Mouse (Mus musculus) embryonic facial prominence, embryonic 11.5 days (tissue): ENCODE results near the gene Prdm12. TPM values are rescaled to one million over a fixed set of nuclear protein-coding genes. Genes with fewer than 3 reads are reported as not detected.

Experiments used
- ATAC-seq: fragments of 200-750 bp; cut with Nextera tagmentation; replicated peaks from 2 replicates; pipeline ENCODE4 v1.8.0; 2017; ENCODE audit warnings: low read depth; ENCODE audit not compliant: insufficient number of reproducible peaks, low FRiP score, low TSS enrichment
- DNase-seq: peaks from one replicate; pipeline ENCODE4 v3.0.0-alpha.2; 2015; ENCODE audit warnings: low spot score
- H3K27ac ChIP-seq: fragments of 300-500 bp; sonication (generic); replicated peaks from 2 replicates; pipeline ENCODE4 v1.5.1; 2014; ENCODE audit warnings: mild to moderate bottlenecking, low read depth, low read length, control low read depth
- H3K27me3 ChIP-seq: fragments of 300-500 bp; sonication (generic); 2 replicates; pipeline ENCODE4 v1.6.1; 2014; ENCODE audit warnings: mild to moderate bottlenecking, low read length, moderate library complexity, mixed read lengths; ENCODE audit not compliant: control insufficient read depth, insufficient read depth
- H3K36me3 ChIP-seq: fragments of 300-500 bp; sonication (generic); replicated peaks from 2 replicates; pipeline ENCODE4 v1.6.1; 2014; ENCODE audit warnings: low read depth, mild to moderate bottlenecking, low read length, moderate library complexity, mixed read lengths; ENCODE audit not compliant: control insufficient read depth, insufficient read depth
- H3K4me1 ChIP-seq: fragments of 300-500 bp; sonication (generic); 2 replicates; pipeline ENCODE4 v1.6.1; 2014; ENCODE audit warnings: low read length, mixed read lengths; ENCODE audit not compliant: control insufficient read depth, insufficient read depth
- H3K4me2 ChIP-seq: fragments of 300-500 bp; sonication (generic); 2 replicates; pipeline ENCODE4 v1.6.1; 2014; ENCODE audit warnings: low read depth, mild to moderate bottlenecking, control low read depth, low read length, moderate library complexity
- H3K4me3 ChIP-seq: fragments of 300-500 bp; sonication (generic); 2 replicates; pipeline ENCODE4 v1.5.1; 2014; ENCODE audit warnings: low read depth, low read length, control low read depth
- H3K9ac ChIP-seq: fragments of 300-500 bp; sonication (generic); replicated peaks from 2 replicates; pipeline ENCODE4 v1.6.1; 2014; ENCODE audit warnings: mild to moderate bottlenecking, control low read depth, low read length
- H3K9me3 ChIP-seq: fragments of 300-500 bp; sonication (generic); replicated peaks from 2 replicates; pipeline ENCODE4 v1.6.1; 2016; ENCODE audit warnings: mild to moderate bottlenecking, low read length, inconsistent platforms, mixed read lengths; ENCODE audit not compliant: control insufficient read depth
- WGBS: fragments of 180-500 bp; shearing (Covaris S2); extraction: QIAGEN DNeasy Blood & Tissue Kit; methylation state at CpG from one replicate; pipeline ENCODE4 v1.1.7; 2014; 5-methylcytosine and 5-hydroxymethylcytosine counted together
- polyA plus RNA-seq: library from polyadenylated mRNA; unstranded; fragments of >200 nt; fragmentation: Nextera tagmentation; extraction: Ambion mirVana; gene quantifications from 2 replicates; pipeline ENCODE4 v1.2.1, GENCODE M21; 2014

Prdm12 gene
- polyA plus RNA-seq, 1 experiment from 2014 or later: 4.5 TPM

DNA sequence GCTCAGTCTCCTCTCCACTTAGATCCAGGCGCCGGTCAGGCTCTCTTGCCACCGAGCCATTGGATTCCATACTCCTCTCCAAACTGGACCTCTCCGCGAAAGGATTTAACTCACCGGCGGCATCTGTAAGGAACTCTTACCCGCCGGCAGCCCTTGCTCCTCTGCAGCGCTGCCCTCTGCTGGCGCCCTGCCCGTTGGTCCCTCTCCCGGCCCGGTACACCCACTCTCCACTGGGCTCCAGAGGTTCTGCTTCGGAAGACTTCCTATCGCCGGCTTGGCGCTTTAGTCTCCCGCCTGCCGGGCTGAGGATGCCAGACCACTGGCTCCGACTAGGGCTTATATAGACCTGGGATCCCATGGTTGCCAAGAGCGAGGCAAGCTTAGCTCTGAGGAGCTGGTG, 2.0 kb upstream of the Prdm12 start:
- H3K4me2 ChIP-seq: peak overlapping the region; percentile 5; the same call in 1 of the 2 replicates
- peaks cover 79% of the 10 kb centered on the region for H3K27me3 ChIP-seq
- H3K9me3 ChIP-seq: no peaks in the 10 kb centered on the region
- no peak for ATAC-seq
- peak overlapping the region; percentile 3; the same call in 1 of the 2 replicates for H3K4me3 ChIP-seq
- no peak overlapping the region for H3K9ac ChIP-seq
- no peaks in the 10 kb centered on the region for H3K36me3 ChIP-seq
- DNase-seq: peak; percentile 66
- H3K27ac ChIP-seq: no peak overlapping the region
- WGBS: under 1% methylated on average over 22 of the region's 22 CpGs
- H3K4me1 ChIP-seq: peaks cover 10% of the 10 kb centered on the region

DNA sequence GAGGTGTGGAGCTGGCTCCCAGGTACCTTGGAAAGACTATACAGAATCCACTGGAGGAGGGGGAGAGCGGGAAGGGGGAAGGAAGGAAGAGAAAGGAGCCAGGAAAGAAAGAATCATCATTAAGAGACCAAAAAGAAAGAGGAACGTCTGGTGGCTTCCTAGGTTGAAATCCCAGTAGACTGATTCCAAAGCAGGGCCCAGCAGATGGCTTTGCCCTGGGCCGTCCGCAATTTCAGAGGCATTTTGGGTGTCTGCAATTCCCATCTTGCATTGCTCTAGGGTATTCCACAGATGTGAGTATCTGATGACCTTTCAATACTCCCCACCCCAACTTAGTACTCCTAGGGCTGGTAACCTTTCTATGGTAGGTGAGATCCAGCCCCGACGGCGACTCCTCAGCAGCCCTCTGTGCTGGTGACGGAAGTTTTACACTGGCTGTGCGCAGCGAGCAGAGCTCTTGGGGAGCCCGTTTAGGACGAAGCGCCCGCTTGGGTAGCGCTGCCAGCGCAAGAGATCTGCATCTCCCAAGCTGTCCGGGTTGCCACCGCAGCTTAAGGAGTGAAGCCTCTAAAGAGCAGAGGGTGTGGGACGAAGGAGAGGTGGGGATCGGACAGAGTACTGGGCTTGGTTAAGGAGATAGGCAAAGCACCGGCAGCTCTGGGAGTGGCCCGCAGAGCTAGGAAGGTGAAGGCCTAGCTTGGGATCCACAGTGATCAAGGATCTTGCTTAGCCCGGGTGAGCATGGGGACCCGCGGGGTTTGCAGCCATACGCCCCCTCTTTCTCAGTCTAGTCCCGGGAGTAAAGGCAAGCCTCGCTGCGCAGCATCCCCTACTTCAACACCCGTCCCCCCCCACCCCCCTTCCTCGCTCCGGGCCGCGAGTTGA, 1.0 kb upstream of the Prdm12 start:
- under 1% methylated on average over 32 of the region's 34 CpGs for WGBS
- no peak for ATAC-seq
- Histone ChIP-seq H3K36me3 (no peaks in the 10 kb centered on the region), H3K27me3 (peaks cover 85% of the 10 kb centered on the region), H3K9me3 (no peaks in the 10 kb centered on the region), H3K27ac (no peak overlapping the region), H3K4me2 (no peak overlapping the region), H3K4me1 (peaks cover 10% of the 10 kb centered on the region), H3K4me3 (peak overlapping the region; percentile 3; the same call in 1 of the 2 replicates), H3K9ac (no peak overlapping the region)
- DNase-seq: no peak

DNA sequence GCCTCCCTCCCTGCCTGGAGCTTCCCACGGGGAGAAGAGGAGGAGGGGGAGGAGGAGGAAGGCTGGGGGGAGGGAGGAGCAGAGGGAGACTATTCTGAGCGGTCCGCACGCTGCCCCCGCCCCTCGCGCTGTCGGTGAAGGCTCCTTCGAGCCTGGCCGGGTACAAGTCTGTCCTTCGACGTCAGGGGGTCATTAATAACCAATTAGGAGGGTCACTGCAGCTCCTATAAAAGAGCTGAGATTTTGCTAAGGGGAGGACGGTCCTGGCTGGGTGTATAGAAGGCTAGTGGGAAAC, 424 bp upstream of the Prdm12 start:
- DNase-seq (no peak), ATAC-seq (0 out of 2 replicates have a peak, but pooled peaks have one; percentile 37)
- Histone ChIP-seq H3K9ac (no peak overlapping the region), H3K36me3 (no peaks in the 10 kb centered on the region), H3K27ac (no peak overlapping the region), H3K4me3 (no peak overlapping the region), H3K9me3 (no peaks in the 10 kb centered on the region), H3K4me1 (peaks cover 10% of the 10 kb centered on the region), H3K4me2 (no peak overlapping the region), H3K27me3 (peaks cover 85% of the 10 kb centered on the region)
- under 1% methylated on average over 13 of the region's 13 CpGs for WGBS

DNA sequence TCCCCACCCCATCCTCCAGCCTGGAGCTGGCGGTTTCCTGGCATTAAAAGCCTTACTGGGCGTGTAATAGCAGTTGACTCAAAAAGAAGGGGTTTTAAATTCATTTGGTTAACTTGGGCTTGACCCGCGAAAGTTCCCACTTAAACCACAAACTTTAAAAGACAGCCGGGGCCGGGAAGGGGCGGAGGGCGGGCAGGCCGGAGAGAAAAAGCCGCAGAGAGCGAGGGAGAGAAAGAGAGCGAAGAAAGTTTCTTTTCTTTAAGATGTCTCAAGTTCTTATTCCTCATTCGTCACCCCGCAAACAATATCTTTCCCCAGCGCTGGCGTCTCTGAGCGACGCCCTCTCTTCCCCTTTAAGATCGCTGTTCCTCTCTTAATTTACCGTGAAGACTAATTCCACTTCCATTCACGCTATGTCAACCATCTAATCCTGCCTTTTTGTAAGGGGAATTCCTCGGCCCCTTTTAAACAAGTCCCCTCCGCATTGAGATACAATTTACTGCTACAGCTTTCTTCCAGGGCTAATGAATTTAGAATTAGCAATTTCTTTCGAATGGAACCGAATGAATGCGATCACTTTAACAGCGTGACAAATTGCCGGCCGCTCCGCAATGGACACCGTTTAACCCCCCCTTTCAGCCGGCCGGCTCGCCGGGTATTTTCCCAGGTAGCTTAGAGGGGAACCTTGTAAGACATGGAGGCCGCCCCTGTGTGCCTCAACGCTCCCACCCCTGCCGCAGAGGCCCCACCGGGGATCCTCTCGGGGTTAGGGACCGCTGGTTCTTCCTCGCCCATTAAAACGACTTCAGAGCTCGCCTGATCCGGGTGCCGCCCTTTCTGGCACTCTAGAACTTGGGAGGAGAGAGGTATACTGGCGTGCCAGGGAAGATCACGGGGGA, 1.0 kb downstream of the Prdm12 start:
- peaks cover 74% of the 10 kb centered on the region for H3K27me3 ChIP-seq
- H3K36me3 ChIP-seq: no peaks in the 10 kb centered on the region
- H3K4me1 ChIP-seq: peaks cover 10% of the 10 kb centered on the region
- no peak for ATAC-seq
- H3K9me3 ChIP-seq: no peaks in the 10 kb centered on the region
- peak overlapping the region; percentile 14 for H3K4me3 ChIP-seq
- WGBS: under 1% methylated on average over 48 of the region's 48 CpGs
- H3K9ac ChIP-seq: no peak overlapping the region; the same call in 1 of the 2 replicates
- H3K4me2 ChIP-seq: peak overlapping the region; percentile 8; the same call in 1 of the 2 replicates
- DNase-seq: peak; percentile 29
- no peak overlapping the region for H3K27ac ChIP-seq

DNA sequence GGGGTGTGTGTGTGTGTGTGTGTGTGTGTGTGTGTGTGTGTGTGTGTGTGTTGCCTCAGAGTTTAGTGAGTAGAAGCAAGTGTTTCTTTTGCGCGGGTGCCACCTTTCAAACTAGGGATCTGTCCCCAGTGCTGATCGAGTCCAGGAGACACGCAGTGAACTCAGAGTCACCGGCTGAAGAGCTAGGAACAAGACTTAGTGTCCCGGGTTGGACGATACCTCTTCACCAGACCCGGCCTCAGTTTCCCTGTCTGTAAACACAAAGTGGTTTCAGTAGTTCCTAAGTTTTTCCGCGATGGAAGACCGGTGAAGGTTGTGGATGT, 1.6 kb downstream of the Prdm12 start:
- peak overlapping the region; percentile 7; the same call in 1 of the 2 replicates for H3K4me3 ChIP-seq
- no peak for DNase-seq

DNA sequence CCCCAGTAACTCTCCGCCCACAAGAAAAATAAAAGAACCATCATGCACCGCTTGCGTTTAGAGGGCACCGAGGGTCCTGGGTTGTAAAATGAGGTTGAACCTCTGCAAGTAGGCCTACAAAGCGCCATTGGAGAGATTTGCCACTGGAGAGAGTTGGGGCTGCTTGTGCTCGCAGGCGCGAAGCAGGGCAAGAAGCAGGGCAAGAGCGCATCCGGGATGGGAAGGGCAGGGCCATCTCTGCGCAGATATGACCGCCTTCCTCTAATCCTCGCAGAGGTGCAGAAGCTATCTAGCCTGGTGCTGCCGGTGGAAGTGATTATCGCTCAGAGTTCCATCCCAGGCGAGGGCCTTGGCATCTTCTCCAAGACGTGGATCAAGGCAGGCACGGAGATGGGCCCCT, 2.1 kb downstream of the Prdm12 start:
- peaks cover 69% of the 10 kb centered on the region for H3K27me3 ChIP-seq
- ATAC-seq (no peak), DNase-seq (no peak)
- no peak overlapping the region for H3K4me2 ChIP-seq
- H3K4me1 ChIP-seq: peaks cover 4% of the 10 kb centered on the region
- H3K27ac ChIP-seq: no peak overlapping the region
- no peaks in the 10 kb centered on the region for H3K36me3 ChIP-seq
- H3K9ac ChIP-seq: no peak overlapping the region
- H3K9me3 ChIP-seq: no peaks in the 10 kb centered on the region
- H3K4me3 ChIP-seq: peak overlapping the region; percentile 7; the same call in 1 of the 2 replicates
- WGBS: 2% methylated on average over 18 of the region's 18 CpGs

More for the DNA sequence above, 1.6 kb downstream of the Prdm12 start:
- 2% methylated on average over 11 of the region's 11 CpGs for WGBS
- Histone ChIP-seq H3K9me3 (no peaks in the 10 kb centered on the region), H3K27me3 (peaks cover 69% of the 10 kb centered on the region), H3K4me2 (no peak overlapping the region; the same call in 1 of the 2 replicates), H3K4me1 (peaks cover 6% of the 10 kb centered on the region), H3K36me3 (no peaks in the 10 kb centered on the region), H3K9ac (no peak overlapping the region; the same call in 1 of the 2 replicates), H3K27ac (no peak overlapping the region)
- no peak for ATAC-seq

DNA sequence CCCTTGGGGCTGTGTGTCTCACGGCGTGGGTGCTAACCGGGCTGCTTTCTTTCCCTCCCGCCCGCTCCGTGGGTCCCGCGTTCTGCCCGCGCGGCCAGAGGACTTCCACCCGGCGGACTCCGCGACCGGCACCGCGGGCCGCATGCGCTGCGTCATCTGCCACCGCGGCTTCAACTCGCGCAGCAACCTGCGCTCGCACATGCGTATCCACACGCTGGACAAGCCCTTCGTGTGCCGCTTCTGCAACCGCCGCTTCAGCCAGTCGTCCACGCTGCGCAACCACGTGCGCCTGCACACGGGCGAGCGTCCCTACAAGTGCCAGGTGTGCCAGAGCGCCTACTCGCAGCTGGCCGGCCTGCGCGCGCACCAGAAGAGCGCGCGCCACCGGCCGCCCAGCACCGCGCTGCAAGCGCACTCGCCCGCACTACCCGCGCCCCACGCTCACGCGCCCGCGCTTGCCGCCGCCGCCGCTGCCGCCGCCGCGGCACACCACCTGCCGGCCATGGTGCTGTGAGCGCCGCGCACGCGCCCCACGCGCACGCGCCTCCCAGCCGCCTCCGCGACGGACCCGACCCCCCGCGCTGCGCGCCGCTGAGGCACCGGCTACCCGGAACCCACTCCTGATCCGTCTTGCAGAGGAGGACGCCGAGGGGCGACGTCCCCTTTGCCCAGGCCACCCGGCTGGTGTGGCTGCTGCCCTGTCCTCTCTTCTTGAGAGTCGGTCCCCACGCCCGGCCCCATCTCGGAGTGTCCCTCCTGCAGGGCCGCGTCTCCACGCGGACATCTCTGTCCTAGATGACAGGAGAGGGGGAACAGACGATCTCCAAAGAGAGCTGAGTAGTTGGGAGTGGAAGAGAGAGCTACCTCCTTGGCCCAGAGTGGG, 14.4 kb downstream of the Prdm12 start:
- Histone ChIP-seq H3K9ac (peak overlapping the region; percentile 28), H3K36me3 (no peaks in the 10 kb centered on the region), H3K9me3 (no peaks in the 10 kb centered on the region), H3K4me1 (peaks cover 7% of the 10 kb centered on the region; the same call in 1 of the 2 replicates), H3K4me2 (peak overlapping the region; percentile 96), H3K27me3 (peaks cover 51% of the 10 kb centered on the region), H3K27ac (no peak overlapping the region), H3K4me3 (peak overlapping the region; percentile 55)
- ATAC-seq: 0 out of 2 replicates have a peak, but pooled peaks have one; percentile 12
- WGBS: under 1% methylated on average over 100 of the region's 109 CpGs
- peak; percentile 35 for DNase-seq
